ENCODE assay signal across 18 mouse cellular contexts in genomic region chr5:21554732-21555131, GRCm38 (mm10). TPM values are rescaled to one million over a fixed set of nuclear protein-coding genes. Genes with fewer than 3 reads are reported as not detected.
"Had no signal": no experiment of that assay in that cellular context is flagged by ENCODE, and none has a peak within 500 bp of the region (broad histone marks: within the 10 kb centered on the region; RNA-seq: fewer than 3 reads in every experiment).

No protein-coding gene starts in this region.

- H3K4me2 ChIP-seq: lung, embryonic 15.5 days; midbrain, embryonic 11.5 days; midbrain, embryonic 13.5 days; midbrain, embryonic 15.5 days; neural tube, embryonic 12.5 days; stomach, embryonic 15.5 days had no signal

- ATAC-seq: liver, postnatal 0 days; lung, postnatal 0 days; midbrain, embryonic 13.5 days; midbrain, embryonic 15.5 days had no signal

- H3K4me1 ChIP-seq: megakaryocyte, embryonic 14.5 days; midbrain, embryonic 13.5 days; midbrain, embryonic 15.5 days; neural tube, embryonic 12.5 days; stomach, embryonic 15.5 days had no signal

- H3K9ac ChIP-seq: liver, postnatal 0 days; lung, embryonic 15.5 days; midbrain, embryonic 13.5 days; midbrain, embryonic 15.5 days; neural tube, embryonic 12.5 days; stomach, embryonic 15.5 days had no signal

- H3K4me3 ChIP-seq: lung, embryonic 15.5 days; megakaryocyte, embryonic 14.5 days; midbrain, embryonic 13.5 days; midbrain, embryonic 15.5 days; neural tube, embryonic 12.5 days; stomach, embryonic 15.5 days had no signal

- DNase-seq: liver, postnatal 0 days; lung, adult 2 months; lung, postnatal 14 days; lung, postnatal 36 days; right cerebral cortex, postnatal 14 days; thymus, adult 18-20 months; thymus, postnatal 14 days; thymus, postnatal 36 days had no signal

- H3K36me3 ChIP-seq: lung, embryonic 15.5 days; midbrain, embryonic 13.5 days; midbrain, embryonic 15.5 days; neural tube, embryonic 12.5 days; stomach, embryonic 15.5 days had no signal

- H3K9me3 ChIP-seq: lung, embryonic 15.5 days; megakaryocyte, embryonic 14.5 days; midbrain, embryonic 13.5 days; midbrain, embryonic 15.5 days; neural tube, embryonic 12.5 days; stomach, embryonic 15.5 days had no signal

- H3K27me3 ChIP-seq: lung, embryonic 15.5 days; midbrain, embryonic 13.5 days; midbrain, embryonic 15.5 days; neural tube, embryonic 12.5 days; stomach, embryonic 15.5 days had no signal

- H3K27ac ChIP-seq: lung, embryonic 15.5 days; macrophage; midbrain, embryonic 13.5 days; midbrain, embryonic 15.5 days; neural tube, embryonic 12.5 days; stomach, embryonic 15.5 days; stomach, postnatal 0 days had no signal

RNA-seq across cellular contexts. Expression of gene Lrrc17, which starts 11.4 kb away (rescaled TPM):
- polyA plus RNA-seq: macrophage had no signal
